ENCODE assay signal across 9 mouse cellular contexts in genomic region chr19:7528639-7529428, GRCm38 (mm10). TPM values are rescaled to one million over a fixed set of nuclear protein-coding genes. Genes with fewer than 3 reads are reported as not detected.
A peak's percentile ranks its signal among the peaks of the same experiment; 100 is the strongest.
DNase-seq lines count a peak whose midpoint lies in the region; ATAC-seq and TF ChIP-seq lines count a peak whose summit lies in the region.
"Had no signal": no experiment of that assay in that cellular context is flagged by ENCODE, and none has a peak within 500 bp of the region (broad histone marks: within the 10 kb centered on the region; RNA-seq: fewer than 3 reads in every experiment).

No protein-coding gene starts in this region.

- no peak overlapping the region for H3K9ac ChIP-seq in kidney, embryonic 14.5 days (ENCODE audit: low read depth, low read length)
- H3K9ac ChIP-seq in limb, embryonic 13.5 days: no peak overlapping the region
- H3K9ac ChIP-seq: embryonic facial prominence, embryonic 12.5 days had no signal

- intact Hi-C loops in gastrocnemius, adult 2 months (cut with DNase I): loop anchor here (1.0 kb wide), 2 partner anchors 66 to 88 kb away; no protein-coding TSS in a partner anchor

- WGBS in kidney, embryonic 14.5 days: 54% methylated on average over 7 of the region's 7 CpGs
- 57% methylated on average over 7 of the region's 7 CpGs for WGBS in limb, embryonic 13.5 days

- peak; percentile 89 for TF ChIP-seq CTCF in gastrocnemius, adult 2 months (IDR thresholded peaks at IDR 0.05)

- H3K9me3 ChIP-seq in kidney, embryonic 14.5 days (ENCODE audit: control insufficient read depth, low read length): no peaks in the 10 kb centered on the region
- H3K9me3 ChIP-seq in limb, embryonic 13.5 days: no peaks in the 10 kb centered on the region
- H3K9me3 ChIP-seq: embryonic facial prominence, embryonic 12.5 days had no signal

- DNase-seq in urinary bladder, postnatal 14 days (ENCODE audit: low spot score): peak; percentile 58
- DNase-seq in urinary bladder, postnatal 10 days (ENCODE audit: low spot score): no peak
- peak; percentile 45 to 47 for DNase-seq in cerebellum, postnatal 36 days
- peak; percentile 62 for DNase-seq in gastrocnemius, adult 2 months
- peak; percentile 56 to 80 for DNase-seq in spleen, postnatal 4 days (ENCODE audit: low spot score in 2 of 2)

- H3K4me2 ChIP-seq in kidney, embryonic 14.5 days (replicated peaks; ENCODE audit: low read depth, low read length): no peak overlapping the region
- no peak overlapping the region for H3K4me2 ChIP-seq in limb, embryonic 13.5 days (replicated peaks)
- H3K4me2 ChIP-seq: embryonic facial prominence, embryonic 12.5 days had no signal

- no peaks in the 10 kb centered on the region for H3K27me3 ChIP-seq in kidney, embryonic 14.5 days (ENCODE audit: control insufficient read depth, insufficient read depth, low read length)
- H3K27me3 ChIP-seq in limb, embryonic 13.5 days: no peaks in the 10 kb centered on the region
- H3K27me3 ChIP-seq: embryonic facial prominence, embryonic 12.5 days had no signal

- no peaks in the 10 kb centered on the region for H3K4me1 ChIP-seq in kidney, embryonic 14.5 days (ENCODE audit: control insufficient read depth, insufficient read depth, low read length)
- no peaks in the 10 kb centered on the region for H3K4me1 ChIP-seq in limb, embryonic 13.5 days
- H3K4me1 ChIP-seq: embryonic facial prominence, embryonic 12.5 days had no signal

- no peak overlapping the region for H3K4me3 ChIP-seq in gastrocnemius, adult 2 months
- no peak overlapping the region for H3K4me3 ChIP-seq in kidney, embryonic 14.5 days (ENCODE audit: low read length)
- no peak overlapping the region for H3K4me3 ChIP-seq in limb, embryonic 13.5 days
- H3K4me3 ChIP-seq: embryonic facial prominence, embryonic 12.5 days had no signal

- H3K36me3 ChIP-seq in kidney, embryonic 14.5 days (ENCODE audit: control insufficient read depth, insufficient read depth, low read length): peaks cover 47% of the 10 kb centered on the region
- peaks cover 63% of the 10 kb centered on the region for H3K36me3 ChIP-seq in limb, embryonic 13.5 days

- H3K27ac ChIP-seq in gastrocnemius, adult 2 months: no peak overlapping the region
- H3K27ac ChIP-seq in kidney, embryonic 14.5 days (ENCODE audit: low read depth, low read length): no peak overlapping the region
- H3K27ac ChIP-seq in limb, embryonic 13.5 days: no peak overlapping the region
- H3K27ac ChIP-seq: embryonic facial prominence, embryonic 12.5 days had no signal

- peak; percentile 60; the same call in 1 of the 2 replicates for ATAC-seq in kidney, embryonic 14.5 days (ENCODE audit: low FRiP score, low TSS enrichment)
- ATAC-seq in limb, embryonic 13.5 days (ENCODE audit: low FRiP score, low read depth): peak; percentile 71; the same call in 1 of the 2 replicates
- 0 out of 2 replicates have a peak, but pooled peaks have one; percentile 53 for ATAC-seq in monocyte, adult 5-6 weeks (replicated peaks; ENCODE audit: insufficient number of reproducible peaks, low FRiP score, low TSS enrichment, poor library complexity, severe bottlenecking)

RNA-seq across cellular contexts. Expression of gene Pla2g16, which starts 28.4 kb away (rescaled TPM):
- 100 to 1,000 TPM in 1 of 2 experiments, 10 to 100 TPM in 1; 94.3 to 127 TPM for total RNA-seq in gastrocnemius, adult 2 months (2021)
- 7.4 and 8.1 TPM in 2 replicates for polyA plus RNA-seq in kidney, embryonic 14.5 days (2014; fragmentation: Nextera tagmentation; extraction: Ambion mirVana)
- 8.5 and 8.8 TPM in 2 replicates for polyA plus RNA-seq in limb, embryonic 13.5 days (2015; fragmentation: Nextera tagmentation; extraction: Ambion mirVana)
- 42.1 to 80.1 TPM (median 51.4 TPM) in 3 replicates for total RNA-seq in monocyte, adult 5-6 weeks (2017)

RNA-seq across cellular contexts. Expression of gene Atl3, which starts 35.0 kb away (rescaled TPM):
- 1 to 10 TPM; 7.8 to 8.5 TPM for total RNA-seq in gastrocnemius, adult 2 months (2021)
- polyA plus RNA-seq in kidney, embryonic 14.5 days (2014; fragmentation: Nextera tagmentation; extraction: Ambion mirVana): 12.5 and 17.7 TPM in 2 replicates
- polyA plus RNA-seq in limb, embryonic 13.5 days (2015; fragmentation: Nextera tagmentation; extraction: Ambion mirVana): 13.7 and 15.6 TPM in 2 replicates
- total RNA-seq in monocyte, adult 5-6 weeks (2017): 38.2 to 51.2 TPM (median 49.7 TPM) in 3 replicates

RNA-seq across cellular contexts. Expression of gene Rtn3, which starts 45.8 kb away (rescaled TPM):
- total RNA-seq in gastrocnemius, adult 2 months (2021): 10 to 100 TPM; 30.6 to 37.7 TPM
- polyA plus RNA-seq in kidney, embryonic 14.5 days (2014; fragmentation: Nextera tagmentation; extraction: Ambion mirVana): 127 and 131 TPM in 2 replicates
- polyA plus RNA-seq in limb, embryonic 13.5 days (2015; fragmentation: Nextera tagmentation; extraction: Ambion mirVana): 102 and 106 TPM in 2 replicates
- 39.5 to 72.4 TPM (median 47.7 TPM) in 3 replicates for total RNA-seq in monocyte, adult 5-6 weeks (2017)
